Mouse (Mus musculus) E14TG2a.4 (cell line): ENCODE results near the gene Nt5c2.

ENCODE experiments used
- CTCF ChIP-seq: conservative IDR thresholded peaks from 2 replicates; pipeline ENCODE4 v1.5.1; 2014; ENCODE audit warnings: low read length
- POU5F1 ChIP-seq: IDR thresholded peaks from 2 replicates; pipeline ENCODE4 v1.6.1; 2014; ENCODE audit warnings: low read length, borderline replicate concordance

- TF ChIP-seq CTCF (no peak), POU5F1 (no peak)
Observed at GRCm38 (mm10) chr19:46898222-46898621, 116.7 kb downstream of the Nt5c2 start.
